Mouse (Mus musculus): ENCODE results near the gene Grwd1. TPM values are rescaled to one million over a fixed set of nuclear protein-coding genes. Genes with fewer than 3 reads are reported as not detected.
"Not testable (repeated sequence)": the region's sequence is repeated elsewhere in the genome, so short reads cannot be mapped to it uniquely, and the experiment has no call there.

Gene Grwd1
- 110 TPM for polyA plus RNA-seq (2012; fragmentation: generic; extraction: Trizol)
- long read RNA-seq, experiment 1, transcript Grwd1-201 (7 exons, 1,898 nt), result major isoform, 44 of 48 reads
- long read RNA-seq, experiment 1, partial matches to known transcripts, result 3 of 48 reads
- long read RNA-seq, experiment 1, other reads (novel, unspliced or antisense), result 1 of 48 reads
- long read RNA-seq, experiment 2, transcript Grwd1-201 (7 exons, 1,898 nt), result major isoform, 882 of 919 reads
- long read RNA-seq, experiment 2, transcript Grwd1-203 (6 exons, 1,783 nt), result minor isoform, 17 of 919 reads
- long read RNA-seq, experiment 2, partial matches to known transcripts, result 12 of 919 reads
- long read RNA-seq, experiment 2, other reads (novel, unspliced or antisense), result 8 of 919 reads

DNA sequence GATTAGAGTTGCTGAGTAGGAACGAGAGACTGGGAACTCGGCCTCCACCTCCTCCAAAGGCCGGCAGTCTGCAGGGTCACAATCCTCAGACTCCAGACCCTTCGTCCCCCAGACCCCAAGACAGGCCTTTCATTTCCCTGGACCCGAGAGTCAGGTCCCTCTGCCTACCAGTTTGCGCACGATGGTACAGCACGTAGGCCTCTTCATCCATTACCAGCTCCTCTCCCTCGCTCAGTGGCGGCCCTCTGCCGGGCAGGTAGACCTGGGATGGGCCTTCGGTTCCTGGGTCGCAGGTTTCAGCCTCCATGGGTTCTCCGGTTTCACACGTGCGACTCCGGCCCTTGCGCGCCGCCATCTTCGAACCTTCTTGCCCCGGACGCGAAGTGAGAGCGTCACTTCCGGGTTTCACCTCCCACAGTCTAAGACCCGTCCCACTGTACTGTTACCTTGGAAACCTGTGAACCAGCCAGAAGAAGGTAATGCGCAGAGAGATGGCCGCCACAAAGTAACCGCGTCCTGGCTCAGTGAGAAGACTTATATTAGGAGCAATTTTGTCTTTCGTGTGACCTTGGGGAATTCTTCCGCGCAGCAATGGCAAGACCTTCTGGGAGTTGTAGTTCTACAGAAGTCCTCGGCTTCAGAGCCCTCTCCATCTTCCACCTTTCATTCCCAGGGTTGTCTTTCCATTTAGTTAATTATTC, at the start of gene Grwd1:
Gene Grwd1 (minus strand): TSS at position 518 of the 701 bp plus-strand sequence.
- H3K4me3 ChIP-seq (ENCODE audit: insufficient read depth, poor library complexity, severe bottlenecking), result peak within 1 kb of the TSS; percentile 78
- peaks cover 37% of the 10 kb centered on the region for H3K36me3 ChIP-seq (ENCODE audit: control insufficient read depth, insufficient read depth)
- peak within 1 kb of the TSS; percentile 98 for H3ac ChIP-seq (ENCODE audit: control insufficient read depth, insufficient read length, low read depth)
- H3K79me3 ChIP-seq (ENCODE audit: low read depth), result peaks cover 29% of the 10 kb centered on the region
- TF ChIP-seq MYOG (IDR thresholded peaks at IDR 0.05; ENCODE audit: control insufficient read depth, extremely low read depth, insufficient read length) (no peak), MAX (IDR thresholded peaks at IDR 0.05) (peak; percentile 87)
- peaks cover 20% of the 10 kb centered on the region for H3K27me3 ChIP-seq (ENCODE audit: control insufficient read depth, insufficient read depth, insufficient read length)
- peaks cover 48% of the 10 kb centered on the region for H3K79me2 ChIP-seq (ENCODE audit: control insufficient read depth, insufficient read depth)

DNA sequence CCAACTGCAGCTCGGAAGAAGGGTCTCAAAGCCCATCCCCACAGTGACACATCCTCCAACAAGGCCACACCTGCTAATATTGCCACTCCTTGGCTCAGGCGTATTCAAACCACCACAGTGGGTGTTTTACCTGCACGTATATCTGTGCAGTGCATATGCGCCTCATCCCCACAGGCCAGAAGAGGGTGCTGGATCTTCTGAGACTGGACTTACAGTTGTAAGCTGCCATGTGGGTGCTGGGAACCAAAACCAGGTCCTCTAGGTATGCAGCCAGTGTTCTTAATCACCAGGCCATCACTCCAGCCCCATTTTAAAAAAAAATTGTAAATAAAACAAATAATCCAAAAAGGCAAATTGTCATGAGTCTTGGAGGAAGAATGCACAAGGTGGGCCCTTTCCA, 49.8 kb upstream of the Grwd1 start:
- H3ac ChIP-seq (ENCODE audit: control insufficient read depth, insufficient read length, low read depth), result no peak overlapping the region
- no peaks in the 10 kb centered on the region for H3K27me3 ChIP-seq (ENCODE audit: control insufficient read depth, insufficient read depth, insufficient read length)
- peaks cover 1% of the 10 kb centered on the region for H3K79me3 ChIP-seq (ENCODE audit: low read depth)
- peaks cover 11% of the 10 kb centered on the region for H3K79me2 ChIP-seq (ENCODE audit: control insufficient read depth, insufficient read depth)
- H3K36me3 ChIP-seq (ENCODE audit: control insufficient read depth, insufficient read depth), result peaks cover 50% of the 10 kb centered on the region
- no peak overlapping the region for H3K4me3 ChIP-seq (ENCODE audit: insufficient read depth, poor library complexity, severe bottlenecking)
- TF ChIP-seq FOSL1 (IDR thresholded peaks at IDR 0.05; ENCODE audit: insufficient read depth, low read length, poor library complexity, severe bottlenecking) (no peak), USF1 (IDR thresholded peaks at IDR 0.05; ENCODE audit: low read depth) (no peak), MYOD1 (IDR thresholded peaks at IDR 0.05; ENCODE audit: control insufficient read depth, insufficient read length, low read depth) (no peak), CEBPB (IDR thresholded peaks at IDR 0.05; ENCODE audit: low read depth) (no peak), MAX (IDR thresholded peaks at IDR 0.05) (no peak)

DNA sequence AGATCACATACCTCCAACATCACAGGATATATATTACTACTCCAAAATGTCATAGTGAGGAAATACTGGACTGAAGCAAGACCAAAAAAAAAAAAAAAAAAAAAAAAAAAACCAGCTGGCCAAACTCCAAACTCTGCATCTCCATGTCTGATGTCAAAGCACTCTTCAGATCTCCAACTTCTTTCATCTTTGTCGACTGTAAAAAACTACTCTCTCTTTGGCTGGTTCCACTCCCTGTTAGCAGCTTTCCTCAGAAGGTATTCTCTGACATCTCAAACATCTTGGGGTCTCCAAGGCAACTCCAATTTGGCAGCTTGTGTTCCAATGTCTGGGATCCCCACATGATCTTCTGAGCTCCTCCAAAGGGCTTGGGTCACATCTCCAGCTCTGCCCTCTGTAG, 47.5 kb upstream of the Grwd1 start, which contains the start of gene Grin2d:
Gene Grin2d (minus strand): TSS at position 101 of the 400 bp plus-strand sequence.
- H3K36me3 ChIP-seq (ENCODE audit: control insufficient read depth, insufficient read depth), result peaks cover 64% of the 10 kb centered on the region
- H3K79me3 ChIP-seq (ENCODE audit: low read depth), result peaks cover 18% of the 10 kb centered on the region
- H3K27me3 ChIP-seq (ENCODE audit: control insufficient read depth, insufficient read depth, insufficient read length); H3ac ChIP-seq (ENCODE audit: control insufficient read depth, insufficient read length, low read depth); H3K4me3 ChIP-seq (ENCODE audit: insufficient read depth, poor library complexity, severe bottlenecking): not testable (repeated sequence)
- peaks cover 34% of the 10 kb centered on the region for H3K79me2 ChIP-seq (ENCODE audit: control insufficient read depth, insufficient read depth)

DNA sequence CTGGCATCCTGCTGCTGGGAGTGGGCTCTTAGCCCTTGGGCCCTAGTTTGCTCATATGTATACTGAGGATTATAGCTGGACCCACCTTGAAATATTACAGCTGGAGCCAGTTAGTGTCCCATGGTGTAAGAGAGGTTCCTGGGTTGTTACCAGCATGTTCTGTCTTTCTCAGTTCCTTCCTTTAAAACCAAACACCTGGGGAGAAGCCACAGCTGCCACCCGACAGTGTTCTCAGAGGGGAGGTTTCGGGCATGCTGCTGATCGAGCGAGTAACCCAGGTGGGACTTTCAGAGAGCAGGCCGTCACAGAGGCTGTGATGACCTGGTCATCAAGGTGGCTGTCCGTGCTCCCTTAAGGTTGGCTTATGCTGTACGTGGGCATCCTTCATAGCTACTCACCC, 46.2 kb upstream of the Grwd1 start:
- Histone ChIP-seq H3K36me3 (ENCODE audit: control insufficient read depth, insufficient read depth) (peaks cover 55% of the 10 kb centered on the region), H3K79me2 (ENCODE audit: control insufficient read depth, insufficient read depth) (peaks cover 40% of the 10 kb centered on the region), H3K27me3 (ENCODE audit: control insufficient read depth, insufficient read depth, insufficient read length) (no peaks in the 10 kb centered on the region), H3K4me3 (ENCODE audit: insufficient read depth, poor library complexity, severe bottlenecking) (no peak overlapping the region), H3K79me3 (ENCODE audit: low read depth) (peaks cover 20% of the 10 kb centered on the region), H3ac (ENCODE audit: control insufficient read depth, insufficient read length, low read depth) (no peak overlapping the region)
- TF ChIP-seq CTCF (IDR thresholded peaks at IDR 0.05; ENCODE audit: control insufficient read depth, insufficient read depth, insufficient read length) (no peak), MYOG (IDR thresholded peaks at IDR 0.05; ENCODE audit: control insufficient read depth, extremely low read depth, insufficient read length) (no peak), CEBPB (IDR thresholded peaks at IDR 0.05; ENCODE audit: low read depth) (no peak), FOSL1 (IDR thresholded peaks at IDR 0.05; ENCODE audit: insufficient read depth, low read length, poor library complexity, severe bottlenecking) (no peak), MYOD1 (IDR thresholded peaks at IDR 0.05; ENCODE audit: control insufficient read depth, insufficient read length, low read depth) (no peak), MAX (IDR thresholded peaks at IDR 0.05) (no peak), USF1 (IDR thresholded peaks at IDR 0.05; ENCODE audit: low read depth) (no peak)

DNA sequence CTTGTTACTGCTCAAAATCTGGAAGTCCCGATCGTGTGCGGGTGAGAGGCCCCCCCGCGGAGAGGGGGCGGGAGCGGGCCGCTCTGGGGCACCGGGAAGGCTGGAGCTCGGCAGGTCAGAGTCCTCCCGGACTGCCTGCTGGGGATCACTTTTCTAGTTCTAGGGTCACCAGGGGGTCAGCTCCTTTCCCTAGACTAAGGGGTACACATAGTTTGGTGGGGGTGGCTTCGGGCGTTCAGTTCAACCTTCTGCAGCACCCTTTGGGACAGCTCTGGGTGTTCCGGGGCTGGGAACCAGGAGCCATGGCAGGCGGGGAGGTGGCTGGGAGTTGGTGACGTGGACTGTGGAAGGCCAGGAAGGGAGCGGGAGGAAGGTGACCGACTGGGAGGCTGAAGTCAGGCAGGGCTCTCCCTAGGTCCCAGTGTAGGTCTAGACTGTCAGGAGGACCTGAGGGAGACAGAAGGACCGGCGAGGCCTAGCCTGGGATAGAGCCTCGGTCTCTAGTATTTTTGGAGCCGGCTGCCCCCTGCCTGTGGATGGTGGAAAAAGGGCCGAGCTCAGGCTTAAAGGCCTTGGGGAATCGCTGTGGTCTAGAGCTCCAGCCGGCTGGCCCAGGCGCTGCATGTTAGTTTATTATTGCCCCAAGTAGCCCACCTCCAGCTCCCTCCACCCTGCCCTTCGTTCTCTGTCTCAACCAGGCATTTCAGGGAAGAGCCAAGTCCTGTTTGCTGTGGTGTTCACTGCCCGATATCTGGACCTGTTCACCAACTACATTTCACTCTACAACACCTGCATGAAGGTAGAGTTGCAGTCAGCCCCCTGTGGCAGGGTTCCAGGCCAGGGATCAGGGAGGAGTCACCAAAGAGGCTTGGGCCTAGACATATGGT, 42.6 kb upstream of the Grwd1 start:
- H3K79me2 ChIP-seq (ENCODE audit: control insufficient read depth, insufficient read depth), result peaks cover 40% of the 10 kb centered on the region
- peaks cover 34% of the 10 kb centered on the region for H3K36me3 ChIP-seq (ENCODE audit: control insufficient read depth, insufficient read depth)

More for the DNA sequence above, 42.6 kb upstream of the Grwd1 start:
- peak overlapping the region; percentile 87 for H3ac ChIP-seq (ENCODE audit: control insufficient read depth, insufficient read length, low read depth)
- no peak for TF ChIP-seq USF1 (IDR thresholded peaks at IDR 0.05; ENCODE audit: low read depth)
- no peak for TF ChIP-seq MYOG (IDR thresholded peaks at IDR 0.05; ENCODE audit: control insufficient read depth, extremely low read depth, insufficient read length)
- TF ChIP-seq CTCF (IDR thresholded peaks at IDR 0.05; ENCODE audit: control insufficient read depth, insufficient read depth, insufficient read length), result no peak
- no peak for TF ChIP-seq MAX (IDR thresholded peaks at IDR 0.05)
- TF ChIP-seq CEBPB (IDR thresholded peaks at IDR 0.05; ENCODE audit: low read depth), result no peak
- TF ChIP-seq MYOD1 (IDR thresholded peaks at IDR 0.05; ENCODE audit: control insufficient read depth, insufficient read length, low read depth), result no peak
- no peak for TF ChIP-seq FOSL1 (IDR thresholded peaks at IDR 0.05; ENCODE audit: insufficient read depth, low read length, poor library complexity, severe bottlenecking)
- peak overlapping the region; percentile 60 for H3K4me3 ChIP-seq (ENCODE audit: insufficient read depth, poor library complexity, severe bottlenecking)
- peaks cover 8% of the 10 kb centered on the region for H3K27me3 ChIP-seq (ENCODE audit: control insufficient read depth, insufficient read depth, insufficient read length)
- peaks cover 19% of the 10 kb centered on the region for H3K79me3 ChIP-seq (ENCODE audit: low read depth)
